Mouse (Mus musculus) heart, adult 2 months (tissue): ENCODE measurements around the gene Pik3cd. TPM values are rescaled to one million over a fixed set of nuclear protein-coding genes. Genes with fewer than 3 reads are reported as not detected.

Source experiments
- DNase-seq, 2 experiments: peaks; one replicate each; pipeline ENCODE4 v3.0.0; 2021
- H3K27ac ChIP-seq: fragments of 200-600 bp; 2 replicates; pipeline ENCODE4 v1.8.1; 2022
- H3K27me3 ChIP-seq: fragments of 200-500 bp; 2 replicates; pipeline ENCODE4 v1.6.1; 2012; ENCODE audit warnings: mild to moderate bottlenecking, low read length, inconsistent platforms, mixed read lengths; ENCODE audit not compliant: control insufficient read depth, insufficient read depth
- H3K36me3 ChIP-seq: fragments of 200-500 bp; 2 replicates; pipeline ENCODE4 v1.6.1; 2012; ENCODE audit warnings: low read length, inconsistent platforms; ENCODE audit not compliant: control insufficient read depth, insufficient read depth
- H3K4me1 ChIP-seq: fragments of 200-500 bp; 2 replicates; pipeline ENCODE4 v1.6.1; 2011; ENCODE audit warnings: low read length; ENCODE audit not compliant: control insufficient read depth, insufficient read depth
- H3K4me3 ChIP-seq: fragments of 200-600 bp; 2 replicates; pipeline ENCODE4 v1.8.1; 2022
- H3K79me2 ChIP-seq: fragments of 200-500 bp; replicated peaks from 2 replicates; pipeline ENCODE4 v1.6.1; 2012; ENCODE audit warnings: mild to moderate bottlenecking, inconsistent platforms, low read length, moderate library complexity, mixed read lengths; ENCODE audit not compliant: control insufficient read depth, insufficient read depth
- H3K9ac ChIP-seq: fragments of 200-500 bp; 2 replicates; pipeline ENCODE4 v1.6.1; 2012; ENCODE audit warnings: low read depth, mild to moderate bottlenecking, control low read depth, inconsistent platforms, low read length, mixed read lengths
- CTCF ChIP-seq: fragments of 200-600 bp; IDR thresholded peaks from 2 replicates; pipeline ENCODE4 v1.8.1; 2022; ENCODE audit warnings: antibody characterized with exemption, mild to moderate bottlenecking, moderate library complexity
- EP300 ChIP-seq: fragments of 200-500 bp; IDR thresholded peaks from 2 replicates; pipeline ENCODE4 v1.6.1; 2011; ENCODE audit warnings: low read depth, low read length, control low read depth; ENCODE audit not compliant: insufficient read depth
- POLR2A ChIP-seq: fragments of 200-500 bp; IDR thresholded peaks from 2 replicates; pipeline ENCODE4 v1.6.1; 2011; ENCODE audit warnings: mild to moderate bottlenecking, low read depth, low read length, control low read depth; ENCODE audit not compliant: insufficient read depth
- WGBS: fragments of 180-500 bp; shearing (Covaris S2); methylation state at CpG from one replicate; pipeline ENCODE4 v1.1.7; 2018; 5-methylcytosine and 5-hydroxymethylcytosine counted together
- intact Hi-C: fragments of 180-260 bp; cut with DNase I; formaldehyde crosslinking; loops from one replicate; pipeline ENCODE4 v1.15.1; 2025
- polyA plus RNA-seq: library from polyadenylated mRNA; depleted of rRNA; stranded (reverse); fragments of >200 nt; gene quantifications from 2 replicates; pipeline ENCODE4 v1.2.3, GENCODE M21; 2012
- total RNA-seq, 2 experiments: library from RNA; stranded (reverse); gene quantifications; 2 replicates each; pipeline ENCODE4 v1.2.3; 2021

Gene Pik3cd
- total and polyA plus RNA-seq, 3 experiments = 3.4 to 4.7 (median 4.2) TPM

GRCm38 (mm10) chr4:149711485-149711884 is 9.1 kb upstream of the Pik3cd start:
- DNase-seq = no peak
- Histone ChIP-seq H3K27me3 (no peaks in the 10 kb centered on the region), H3K36me3 (no peaks in the 10 kb centered on the region), H3K4me3 (no peak overlapping the region), H3K27ac (no peak overlapping the region), H3K79me2 (no peaks in the 10 kb centered on the region), H3K9ac (no peak overlapping the region), H3K4me1 (0 out of 2 replicates have a peak, but pooled peaks cover 2% of the 10 kb centered on the region)
- WGBS = 91% methylated on average over 5 of the region's 5 CpGs
- TF ChIP-seq POLR2A (no peak), EP300 (no peak), CTCF (no peak)
- intact Hi-C loops = no loop called here

GRCm38 (mm10) chr4:149710510-149710909 is 8.1 kb upstream of the Pik3cd start:
- intact Hi-C loops = loop anchor here (1.0 kb wide), 2 partner anchors 12 to 60 kb away; no protein-coding TSS in a partner anchor
- 12% methylated on average over 5 of the region's 5 CpGs for WGBS
- H3K36me3 ChIP-seq = no peaks in the 10 kb centered on the region
- H3K27ac ChIP-seq = no peak overlapping the region
- 0 out of 2 replicates have a peak, but pooled peaks cover 2% of the 10 kb centered on the region for H3K4me1 ChIP-seq
- peak; percentile 63 to 82 for DNase-seq
- TF ChIP-seq EP300 (peak; percentile 95), POLR2A (no peak), CTCF (peak; percentile 90)
- no peaks in the 10 kb centered on the region for H3K79me2 ChIP-seq
- H3K9ac ChIP-seq = no peak overlapping the region
- no peak overlapping the region for H3K4me3 ChIP-seq
- H3K27me3 ChIP-seq = no peaks in the 10 kb centered on the region

GRCm38 (mm10) chr4:149705941-149706340 is 3.6 kb upstream of the Pik3cd start:
- TF ChIP-seq CTCF (no peak), EP300 (no peak), POLR2A (no peak)
- H3K36me3 ChIP-seq = no peaks in the 10 kb centered on the region
- intact Hi-C loops = no loop called here
- H3K27me3 ChIP-seq = no peaks in the 10 kb centered on the region
- no peak overlapping the region for H3K4me3 ChIP-seq
- H3K4me1 ChIP-seq = peaks cover 7% of the 10 kb centered on the region
- H3K27ac ChIP-seq = no peak overlapping the region
- 88% methylated on average over 8 of the region's 8 CpGs for WGBS
- H3K9ac ChIP-seq = no peak overlapping the region
- no peak for DNase-seq
- H3K79me2 ChIP-seq = no peaks in the 10 kb centered on the region

GRCm38 (mm10) chr4:149705298-149705697 is 2.9 kb upstream of the Pik3cd start:
- H3K27ac ChIP-seq = no peak overlapping the region
- H3K9ac ChIP-seq = no peak overlapping the region
- TF ChIP-seq POLR2A = no peak
- TF ChIP-seq CTCF = no peak
- no peak for TF ChIP-seq EP300
- 50% methylated on average over 7 of the region's 7 CpGs for WGBS
- intact Hi-C loops = no loop called here
- H3K79me2 ChIP-seq = no peaks in the 10 kb centered on the region
- H3K27me3 ChIP-seq = no peaks in the 10 kb centered on the region
- peaks cover 6% of the 10 kb centered on the region for H3K4me1 ChIP-seq
- no peaks in the 10 kb centered on the region for H3K36me3 ChIP-seq
- DNase-seq = no peak
- no peak overlapping the region for H3K4me3 ChIP-seq

- H3K4me1 ChIP-seq = peaks cover 8% of the 10 kb centered on the region
- intact Hi-C loops = no loop called here
- H3K27ac ChIP-seq = peak overlapping the region; percentile 36; the same call in 1 of the 2 replicates
- H3K36me3 ChIP-seq = no peaks in the 10 kb centered on the region
- H3K27me3 ChIP-seq = no peaks in the 10 kb centered on the region
- H3K79me2 ChIP-seq = no peaks in the 10 kb centered on the region
- WGBS = 73% methylated on average over 18 of the region's 18 CpGs
- H3K4me3 ChIP-seq = no peak overlapping the region
- DNase-seq = peak; percentile 60 to 77
- no peak for TF ChIP-seq EP300
- TF ChIP-seq POLR2A = 0 out of 2 replicates have a peak, but pooled peaks have one; percentile 57
- H3K9ac ChIP-seq = no peak overlapping the region
Measured at GRCm38 (mm10) chr4:149701426-149702209, 753 bp downstream of the Pik3cd start.

- Histone ChIP-seq H3K4me1 (peaks cover 8% of the 10 kb centered on the region), H3K27ac (no peak overlapping the region), H3K79me2 (no peaks in the 10 kb centered on the region), H3K9ac (no peak overlapping the region), H3K27me3 (no peaks in the 10 kb centered on the region), H3K4me3 (no peak overlapping the region), H3K36me3 (no peaks in the 10 kb centered on the region)
- peak in 1 of 2 experiments; percentile 38 for DNase-seq
- no peak for TF ChIP-seq POLR2A
- intact Hi-C loops = no loop called here
- WGBS = 55% methylated on average over 4 of the region's 4 CpGs
Measured at GRCm38 (mm10) chr4:149699953-149700352, 2.4 kb downstream of the Pik3cd start.
